Mouse (Mus musculus) embryonic fibroblast, embryonic 13.5 days (primary cell): ENCODE measurements around the gene Raet1e. TPM values are rescaled to one million over a fixed set of nuclear protein-coding genes. Genes with fewer than 3 reads are reported as not detected.
"Not testable (repeated sequence)": the region's sequence is repeated elsewhere in the genome, so short reads cannot be mapped to it uniquely, and the experiment has no call there.

ENCODE experiments used
- H3K27ac ChIP-seq: 2 replicates; pipeline ENCODE4 v1.5.1; 2012; ENCODE audit warnings: low read length, control low read depth, inconsistent platforms; ENCODE audit not compliant: insufficient read depth
- H3K4me1 ChIP-seq: 2 replicates; pipeline ENCODE4 v1.6.1; 2011; ENCODE audit warnings: low read length; ENCODE audit not compliant: control insufficient read depth, insufficient read depth
- H3K4me3 ChIP-seq: 2 replicates; pipeline ENCODE4 v1.5.1; 2011; ENCODE audit warnings: mild to moderate bottlenecking, control low read depth, low read length; ENCODE audit not compliant: insufficient read depth
- CTCF ChIP-seq: IDR thresholded peaks from 2 replicates; pipeline ENCODE4 v1.5.1; 2011; ENCODE audit warnings: mild to moderate bottlenecking, control low read depth, low read length, moderate library complexity, borderline replicate concordance; ENCODE audit not compliant: insufficient read depth
- polyA plus RNA-seq: library from polyadenylated mRNA; stranded (reverse); fragments of >200 nt; gene quantifications from 2 replicates; pipeline ENCODE4 v1.2.4, GENCODE M21; 2011; ENCODE audit warnings: low read depth; ENCODE audit not compliant: missing spikeins, insufficient read length

Gene Raet1e
- polyA plus RNA-seq, 1 experiment = 56.9 TPM

- H3K4me3 ChIP-seq, H3K4me1 ChIP-seq, H3K27ac ChIP-seq: not testable (repeated sequence)
Measured at GRCm38 (mm10) chr10:22364915-22365314, 206.5 kb downstream of the Raet1e start.

DNA sequence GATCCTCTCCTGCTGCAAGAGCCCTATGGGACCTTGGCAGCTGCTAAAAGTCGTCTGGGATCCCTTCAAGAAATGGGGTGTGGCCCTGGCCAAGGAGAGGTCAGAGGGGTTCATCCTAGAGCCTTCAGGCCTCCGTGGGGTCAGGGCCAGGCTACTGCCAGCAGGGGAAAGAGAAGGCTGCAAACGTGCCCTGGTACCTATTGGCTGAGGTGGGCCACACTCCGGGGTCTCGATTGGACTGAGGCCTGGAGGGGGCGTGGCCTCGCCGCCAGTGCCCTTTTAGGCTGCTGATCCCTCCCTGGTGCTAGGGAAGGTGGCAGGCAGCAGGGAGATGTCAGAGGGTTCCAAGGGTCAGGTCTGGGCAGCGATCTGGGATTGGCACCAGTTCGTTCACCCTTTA is 222.9 kb downstream of the Raet1e start:
- H3K4me3 ChIP-seq, H3K4me1 ChIP-seq, H3K27ac ChIP-seq: not testable (repeated sequence)

DNA sequence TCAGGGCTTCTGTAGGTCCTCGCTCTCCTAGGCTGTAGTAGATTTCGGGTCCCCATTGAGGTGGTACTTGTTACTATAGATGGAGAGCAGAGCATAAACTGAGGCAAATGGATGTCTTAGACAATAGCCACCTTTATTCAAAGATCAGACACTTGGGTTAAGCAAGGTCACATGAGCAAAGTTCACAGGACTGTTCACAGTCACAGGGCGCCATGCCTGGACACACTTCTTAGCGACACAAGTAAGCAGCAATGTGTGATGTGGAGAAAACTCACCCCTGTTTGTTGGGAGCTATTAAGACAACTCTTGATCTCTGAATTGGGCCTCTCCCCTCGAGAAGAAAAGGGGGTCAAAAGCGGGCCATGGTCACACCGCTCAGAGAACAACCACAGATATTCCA is 231.8 kb downstream of the Raet1e start:
- not testable (repeated sequence) for H3K4me1 ChIP-seq, H3K4me3 ChIP-seq, H3K27ac ChIP-seq

DNA sequence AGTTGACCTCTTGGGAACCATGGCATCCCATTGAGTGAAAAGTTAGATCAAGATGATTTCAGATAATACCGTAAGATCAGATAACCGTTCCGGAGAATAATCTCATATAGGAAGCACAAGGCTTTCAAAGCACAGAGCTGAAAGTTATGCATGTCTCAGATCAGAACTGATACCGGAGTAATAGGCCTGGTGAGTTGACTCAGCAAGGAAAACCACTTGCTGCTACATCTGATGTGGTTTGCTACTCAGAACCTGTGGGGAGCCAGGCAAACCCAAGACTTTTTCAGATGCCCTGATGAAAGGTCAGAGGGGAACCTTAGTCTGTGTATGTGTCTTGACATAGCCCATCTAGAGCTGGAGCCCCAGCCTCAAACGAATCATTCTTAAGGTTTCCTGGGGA is 233.2 kb downstream of the Raet1e start:
- not testable (repeated sequence) for H3K4me3 ChIP-seq, H3K4me1 ChIP-seq, H3K27ac ChIP-seq

- not testable (repeated sequence) for H3K4me3 ChIP-seq, H3K4me1 ChIP-seq, H3K27ac ChIP-seq
Measured at GRCm38 (mm10) chr10:22393028-22393824, 234.9 kb downstream of the Raet1e start.

GRCm38 (mm10) chr10:22396680-22397079 is 238.3 kb downstream of the Raet1e start:
- not testable (repeated sequence) for H3K27ac ChIP-seq, H3K4me1 ChIP-seq, H3K4me3 ChIP-seq

DNA sequence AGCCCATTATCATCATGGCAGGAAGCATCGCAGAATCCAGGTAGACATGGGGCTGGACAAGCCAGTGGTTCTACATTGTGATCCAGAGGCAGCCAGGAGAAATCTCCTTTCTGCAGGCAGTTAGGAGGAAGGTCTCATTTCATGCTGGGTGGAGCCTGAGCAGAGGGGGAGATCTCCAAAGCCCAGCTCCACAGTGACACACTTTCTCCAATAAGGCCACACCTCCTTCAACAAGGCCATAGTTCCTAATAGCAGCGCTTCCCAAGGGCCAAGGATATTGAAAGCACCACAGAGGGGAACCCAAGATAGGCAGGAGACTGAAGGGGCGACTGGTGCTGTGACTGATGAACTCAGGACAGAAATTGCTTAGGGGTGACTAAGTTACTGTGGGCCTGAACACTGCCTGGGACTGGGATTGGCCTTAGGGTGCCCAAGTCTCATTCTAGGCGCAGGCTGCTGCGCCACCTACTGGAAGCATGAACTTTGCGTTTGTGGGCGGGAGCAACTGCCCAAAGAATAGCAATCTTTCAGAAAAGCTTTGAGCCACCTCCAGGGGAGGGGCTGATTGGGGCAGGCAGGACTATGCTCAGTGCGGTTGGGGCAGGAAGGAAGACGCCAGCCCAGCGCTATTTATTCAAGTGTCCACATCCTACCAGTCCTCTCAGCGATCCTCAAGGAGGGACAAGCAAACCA is 244.0 kb downstream of the Raet1e start:
- not testable (repeated sequence) for H3K27ac ChIP-seq, H3K4me3 ChIP-seq, H3K4me1 ChIP-seq
- TF ChIP-seq CTCF = peak; percentile 57

- not testable (repeated sequence) for H3K27ac ChIP-seq
Measured at GRCm38 (mm10) chr10:22413702-22414494, 255.5 kb downstream of the Raet1e start.

More at GRCm38 (mm10) chr10:22413702-22414494, 255.5 kb downstream of the Raet1e start:
- not testable (repeated sequence) for H3K4me3 ChIP-seq, H3K4me1 ChIP-seq

Other genes with a start within 250 kb of the Raet1e start
- gene 4930444G20Rik, start 90.5 kb upstream of the Raet1e start, polyA plus RNA-seq = not detected in 2 replicates
- gene E030030I06Rik, start 9.3 kb upstream of the Raet1e start, polyA plus RNA-seq = 1.7 and 2.2 TPM in 2 replicates
- gene H60b, start within 50 bp of the Raet1e start, polyA plus RNA-seq = 0.77 and 4.3 TPM in 2 replicates
- gene Raet1d, start 202.0 kb downstream of the Raet1e start, polyA plus RNA-seq = 27.3 and 29.8 TPM in 2 replicates